Mouse (Mus musculus): Measurements from ENCODE around the gene Gm20696. TPM values are rescaled to one million over a fixed set of nuclear protein-coding genes. Genes with fewer than 3 reads are reported as not detected.
A peak's percentile ranks its signal among the peaks of the same experiment; 100 is the strongest.

The Gm20696 gene
- polyA plus RNA-seq, 1 experiment from 2014 or later = 0.03 TPM

- Histone ChIP-seq H3K79me2 (ENCODE audit: inconsistent target) (peaks cover 21% of the 10 kb centered on the region; the same call in 1 of the 2 replicates), H3K4me3 (ENCODE audit: inconsistent target) (no peak overlapping the region), H3K36me3 (ENCODE audit: inconsistent target) (no peaks in the 10 kb centered on the region), H3K27ac (0 out of 2 replicates have a peak overlapping the region, but pooled peaks have one; percentile 8)
- 8% methylated on average over 2 of the region's 2 CpGs for WGBS (ENCODE audit: missing documents)
Measured at GRCm38 (mm10) chr6:99649307-99649706, 17.3 kb downstream of the Gm20696 start.

- Histone ChIP-seq H3K36me3 (ENCODE audit: inconsistent target) (no peaks in the 10 kb centered on the region), H3K4me3 (ENCODE audit: inconsistent target) (no peak overlapping the region), H3K79me2 (ENCODE audit: inconsistent target) (no peaks in the 10 kb centered on the region), H3K27ac (no peak overlapping the region)
- 87% methylated on average over 5 of the region's 10 CpGs for whole genome bisulfite sequencing (ENCODE audit: missing documents)
Measured at GRCm38 (mm10) chr6:99646344-99646743, 20.3 kb downstream of the Gm20696 start.

- 81% methylated on average over 4 of the region's 5 CpGs for WGBS (ENCODE audit: missing documents)
- no peak overlapping the region for H3K27ac ChIP-seq
- no peak overlapping the region for H3K4me3 ChIP-seq (ENCODE audit: inconsistent target)
- no peaks in the 10 kb centered on the region for H3K79me2 ChIP-seq (ENCODE audit: inconsistent target)
- H3K36me3 ChIP-seq (ENCODE audit: inconsistent target) = peaks cover 7% of the 10 kb centered on the region; the same call in 1 of the 2 replicates
Measured at GRCm38 (mm10) chr6:99644876-99645275, 21.7 kb downstream of the Gm20696 start.

- Histone ChIP-seq H3K36me3 (ENCODE audit: inconsistent target) (peaks cover 12% of the 10 kb centered on the region; the same call in 1 of the 2 replicates), H3K27ac (no peak overlapping the region), H3K79me2 (ENCODE audit: inconsistent target) (no peaks in the 10 kb centered on the region), H3K4me3 (ENCODE audit: inconsistent target) (no peak overlapping the region)
- 80% methylated on average over 5 of the region's 5 CpGs for WGBS (ENCODE audit: missing documents)
Measured at GRCm38 (mm10) chr6:99644386-99644785, 22.2 kb downstream of the Gm20696 start.

- peaks cover 17% of the 10 kb centered on the region; the same call in 1 of the 2 replicates for H3K36me3 ChIP-seq (ENCODE audit: inconsistent target)
- H3K79me2 ChIP-seq (ENCODE audit: inconsistent target) = no peaks in the 10 kb centered on the region
- WGBS (ENCODE audit: missing documents) = 87% methylated on average over 10 of the region's 10 CpGs
- no peak overlapping the region for H3K27ac ChIP-seq
- no peak overlapping the region for H3K4me3 ChIP-seq (ENCODE audit: inconsistent target)
Measured at GRCm38 (mm10) chr6:99643439-99644199, 23.0 kb downstream of the Gm20696 start.

- WGBS (ENCODE audit: missing documents) = 71% methylated on average over 3 of the region's 4 CpGs
- Histone ChIP-seq H3K36me3 (ENCODE audit: inconsistent target) (peaks cover 37% of the 10 kb centered on the region), H3K79me2 (ENCODE audit: inconsistent target) (no peaks in the 10 kb centered on the region), H3K4me3 (ENCODE audit: inconsistent target) (no peak overlapping the region), H3K27ac (no peak overlapping the region)
Measured at GRCm38 (mm10) chr6:99637456-99637855, 29.1 kb downstream of the Gm20696 start.

GRCm38 (mm10) chr6:99636801-99637200 lies 29.8 kb downstream of the Gm20696 start:
- 43% methylated on average over 8 of the region's 8 CpGs for WGBS (ENCODE audit: missing documents)
- no peak overlapping the region for H3K27ac ChIP-seq
- H3K36me3 ChIP-seq (ENCODE audit: inconsistent target) = peaks cover 43% of the 10 kb centered on the region
- H3K79me2 ChIP-seq (ENCODE audit: inconsistent target) = no peaks in the 10 kb centered on the region
- H3K4me3 ChIP-seq (ENCODE audit: inconsistent target) = no peak overlapping the region

- H3K79me2 ChIP-seq (ENCODE audit: inconsistent target) = no peaks in the 10 kb centered on the region
- H3K4me3 ChIP-seq (ENCODE audit: inconsistent target) = no peak overlapping the region
- WGBS (ENCODE audit: missing documents) = 91% methylated on average over 9 of the region's 9 CpGs
- H3K27ac ChIP-seq = no peak overlapping the region
- peaks cover 48% of the 10 kb centered on the region for H3K36me3 ChIP-seq (ENCODE audit: inconsistent target)
Measured at GRCm38 (mm10) chr6:99636121-99636520, 30.5 kb downstream of the Gm20696 start.

GRCm38 (mm10) chr6:99632121-99632980 lies 34.2 kb downstream of the Gm20696 start:
- WGBS (ENCODE audit: missing documents) = 93% methylated on average over 32 of the region's 32 CpGs
- Histone ChIP-seq H3K27ac (no peak overlapping the region), H3K36me3 (ENCODE audit: inconsistent target) (peaks cover 53% of the 10 kb centered on the region)

GRCm38 (mm10) chr6:99631637-99632036 lies 35.0 kb downstream of the Gm20696 start:
- WGBS (ENCODE audit: missing documents) = 95% methylated on average over 5 of the region's 5 CpGs
- Histone ChIP-seq H3K4me3 (ENCODE audit: inconsistent target) (no peak overlapping the region), H3K36me3 (ENCODE audit: inconsistent target) (peaks cover 53% of the 10 kb centered on the region), H3K79me2 (ENCODE audit: inconsistent target) (no peaks in the 10 kb centered on the region), H3K27ac (no peak overlapping the region)

More at GRCm38 (mm10) chr6:99632121-99632980, 34.2 kb downstream of the Gm20696 start:
- H3K79me2 ChIP-seq (ENCODE audit: inconsistent target) = no peaks in the 10 kb centered on the region
- H3K4me3 ChIP-seq (ENCODE audit: inconsistent target) = no peak overlapping the region

- Histone ChIP-seq H3K79me2 (ENCODE audit: inconsistent target) (no peaks in the 10 kb centered on the region), H3K4me3 (ENCODE audit: inconsistent target) (no peak overlapping the region), H3K36me3 (ENCODE audit: inconsistent target) (peaks cover 49% of the 10 kb centered on the region), H3K27ac (no peak overlapping the region)
- WGBS (ENCODE audit: missing documents) = 98% methylated on average over 8 of the region's 8 CpGs
Measured at GRCm38 (mm10) chr6:99629726-99630458, 36.7 kb downstream of the Gm20696 start.

GRCm38 (mm10) chr6:99626347-99626746 lies 40.2 kb downstream of the Gm20696 start:
- H3K4me3 ChIP-seq (ENCODE audit: inconsistent target) = no peak overlapping the region
- peaks cover 28% of the 10 kb centered on the region for H3K36me3 ChIP-seq (ENCODE audit: inconsistent target)
- no peak overlapping the region for H3K27ac ChIP-seq
- 83% methylated on average over 2 of the region's 2 CpGs for WGBS (ENCODE audit: missing documents)
- H3K79me2 ChIP-seq (ENCODE audit: inconsistent target) = no peaks in the 10 kb centered on the region

- Histone ChIP-seq H3K36me3 (ENCODE audit: inconsistent target) (peaks cover 23% of the 10 kb centered on the region), H3K4me3 (ENCODE audit: inconsistent target) (no peak overlapping the region), H3K79me2 (ENCODE audit: inconsistent target) (no peaks in the 10 kb centered on the region), H3K27ac (no peak overlapping the region)
- 16% methylated on average over 6 of the region's 7 CpGs for whole genome bisulfite sequencing (ENCODE audit: missing documents)
Measured at GRCm38 (mm10) chr6:99625803-99626202, 40.8 kb downstream of the Gm20696 start.

- Histone ChIP-seq H3K27ac (no peak overlapping the region), H3K79me2 (ENCODE audit: inconsistent target) (no peaks in the 10 kb centered on the region), H3K4me3 (ENCODE audit: inconsistent target) (no peak overlapping the region), H3K36me3 (ENCODE audit: inconsistent target) (peaks cover 18% of the 10 kb centered on the region)
- 38% methylated on average over 7 of the region's 7 CpGs for WGBS (ENCODE audit: missing documents)
Measured at GRCm38 (mm10) chr6:99625306-99625705, 41.3 kb downstream of the Gm20696 start.
